7 mouse cellular contexts compared by ENCODE assay signal in the genomic region with DNA sequence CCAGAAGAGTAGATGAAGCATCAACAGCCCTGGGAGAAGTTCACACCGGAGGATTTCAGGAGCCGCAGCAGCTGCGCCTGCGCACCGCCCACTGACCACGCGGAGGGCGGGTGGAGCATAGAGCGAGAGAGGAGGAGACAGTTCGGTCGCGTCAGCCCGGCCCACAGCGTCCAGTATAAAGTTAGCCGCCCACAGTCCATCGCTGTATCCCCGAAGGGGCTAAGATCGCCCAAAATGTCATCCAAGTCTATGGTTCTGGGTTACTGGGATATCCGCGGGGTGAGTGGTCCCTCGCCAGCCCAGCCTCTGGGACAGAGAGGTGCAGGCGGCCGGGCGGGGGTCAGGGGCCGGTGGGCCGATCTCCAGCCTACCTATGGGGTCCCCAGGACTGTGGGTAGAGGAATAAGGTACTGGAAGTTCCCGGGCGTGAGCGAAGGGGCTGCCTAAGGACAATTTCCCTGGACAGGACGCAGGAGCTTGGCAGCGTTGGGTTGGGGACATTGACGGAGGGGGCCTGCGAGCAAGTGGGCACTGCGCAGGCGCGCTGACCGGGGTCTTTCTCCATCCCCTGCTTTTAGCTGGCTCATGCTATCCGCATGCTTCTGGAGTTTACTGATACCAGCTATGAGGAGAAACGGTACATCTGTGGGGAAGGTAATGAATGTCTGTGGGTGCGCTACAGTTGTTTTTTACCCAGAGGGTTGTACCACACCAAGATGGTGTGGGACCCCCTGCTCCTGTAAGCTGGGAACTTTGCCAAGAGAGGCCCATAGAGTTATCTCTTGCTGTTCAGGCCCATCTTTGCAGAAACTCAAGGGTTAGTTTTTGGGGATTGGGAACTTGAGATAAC. TPM values are rescaled to one million over a fixed set of nuclear protein-coding genes. Genes with fewer than 3 reads are reported as not detected.
A peak's percentile ranks its signal among the peaks of the same experiment; 100 is the strongest.
DNase-seq lines count a peak whose midpoint lies in the region; ATAC-seq lines count a peak whose summit lies in the region.

Gene Gstm5 (plus strand): TSS at position 102 of the 850 bp plus-strand sequence.

- H3K27ac ChIP-seq in embryonic facial prominence, embryonic 14.5 days (replicated peaks; ENCODE audit: low read depth, low read length), result peak within 1 kb of the TSS; percentile 80
- peak within 1 kb of the TSS; percentile 92 for H3K27ac ChIP-seq in midbrain, embryonic 10.5 days (replicated peaks)

- peak; percentile 95 for DNase-seq in brain, adult 2 months (ENCODE audit: low read depth, low spot score)
- peak; percentile 91 for DNase-seq in embryonic facial prominence, embryonic 14.5 days (ENCODE audit: low spot score)
- peak; percentile 87 to 89 for DNase-seq in heart, adult 18-20 months
- DNase-seq in kidney, adult 18-20 months, result peak; percentile 83
- peak; percentile 87 for DNase-seq in left cerebral cortex, postnatal 4 days
- DNase-seq in midbrain, embryonic 10.5 days (ENCODE audit: low spot score), result peak; percentile 88
- peak; percentile 75 for DNase-seq in right cerebral cortex, postnatal 4 days

- WGBS in embryonic facial prominence, embryonic 14.5 days, result 4% methylated on average over 31 of the region's 40 CpGs
- 9% methylated on average over 40 of the region's 40 CpGs for WGBS in midbrain, embryonic 10.5 days

- H3K4me3 ChIP-seq in embryonic facial prominence, embryonic 14.5 days (ENCODE audit: low read depth, low read length), result peak within 1 kb of the TSS; percentile 77
- peak within 1 kb of the TSS; percentile 65 for H3K4me3 ChIP-seq in midbrain, embryonic 10.5 days

- no peaks in the 10 kb centered on the region for H3K9me3 ChIP-seq in embryonic facial prominence, embryonic 14.5 days (ENCODE audit: control insufficient read depth, low read length)
- no peaks in the 10 kb centered on the region for H3K9me3 ChIP-seq in midbrain, embryonic 10.5 days (replicated peaks)

- peak within 1 kb of the TSS; percentile 91 for H3K9ac ChIP-seq in embryonic facial prominence, embryonic 14.5 days (ENCODE audit: low read depth, low read length)

- intact Hi-C loops in left cerebral cortex, postnatal 4 days (cut with DNase I), result no loop called here

- H3K4me2 ChIP-seq in embryonic facial prominence, embryonic 14.5 days (ENCODE audit: low read depth, low read length), result peak within 1 kb of the TSS; percentile 78

- peaks cover 5% of the 10 kb centered on the region for H3K4me1 ChIP-seq in embryonic facial prominence, embryonic 14.5 days (ENCODE audit: control insufficient read depth, insufficient read depth, low read length)
- H3K4me1 ChIP-seq in midbrain, embryonic 10.5 days, result peaks cover 14% of the 10 kb centered on the region

- ATAC-seq in embryonic facial prominence, embryonic 14.5 days (ENCODE audit: low read depth), result peak; percentile 98

- H3K36me3 ChIP-seq in embryonic facial prominence, embryonic 14.5 days (ENCODE audit: control insufficient read depth, insufficient read depth, low read length), result peaks cover 11% of the 10 kb centered on the region; the same call in 1 of the 2 replicates
- H3K36me3 ChIP-seq in midbrain, embryonic 10.5 days, result peaks cover 29% of the 10 kb centered on the region

- H3K27me3 ChIP-seq in embryonic facial prominence, embryonic 14.5 days (replicated peaks; ENCODE audit: control insufficient read depth, insufficient read depth, low read length), result no peaks in the 10 kb centered on the region
- H3K27me3 ChIP-seq in midbrain, embryonic 10.5 days (ENCODE audit: low read depth, poor library complexity, severe bottlenecking), result no peaks in the 10 kb centered on the region

RNA-seq across cellular contexts. Expression of gene Gstm5, which starts in this region (rescaled TPM):
- polyA plus RNA-seq in embryonic facial prominence, embryonic 14.5 days (2014; fragmentation: Nextera tagmentation; extraction: Ambion mirVana), result 226 and 261 TPM in 2 replicates
- total RNA-seq in heart, adult 18-20 months (2021), result 10 to 100 TPM; 51.3 to 56.7 TPM
- 10 to 100 TPM; 80.6 to 81.3 TPM for total RNA-seq in left cerebral cortex, postnatal 4 days (2021)
- 240 and 243 TPM in 2 replicates for polyA plus RNA-seq in midbrain, embryonic 10.5 days (2016; fragmentation: Nextera tagmentation; extraction: Ambion mirVana)

Comparison
In these comparisons a context has a peak if more than half of its experiments do, and no peak if none do; other contexts are left out.
1. Peak in every context shown above with its lines: DNase-seq, ATAC-seq, H3K4me3 ChIP-seq and H3K27ac ChIP-seq.